14 mouse cellular contexts compared by ENCODE assay signal in the genomic region with DNA sequence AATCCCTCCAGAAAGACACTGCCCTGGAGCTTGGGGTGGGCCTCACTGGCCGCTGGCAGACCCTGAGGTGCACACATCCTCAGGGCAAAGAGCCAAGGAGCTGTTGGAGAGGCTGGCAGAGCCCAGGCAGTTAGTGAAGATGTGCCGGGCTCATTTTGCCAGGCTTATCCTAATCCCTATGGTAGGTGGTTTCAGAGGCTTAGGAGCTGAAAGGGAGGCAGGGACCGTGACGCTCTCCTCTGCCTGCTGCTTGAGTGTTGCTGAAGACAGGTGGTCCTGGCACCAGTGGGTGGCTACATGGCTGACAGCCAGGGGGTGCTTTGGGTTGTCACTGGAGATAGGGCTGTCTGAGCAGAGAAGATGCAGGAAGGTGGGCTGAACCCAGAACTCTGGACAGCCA. TPM values are rescaled to one million over a fixed set of nuclear protein-coding genes. Genes with fewer than 3 reads are reported as not detected.
A peak's percentile ranks its signal among the peaks of the same experiment; 100 is the strongest.
DNase-seq lines count a peak whose midpoint lies in the region; ATAC-seq and TF ChIP-seq lines count a peak whose summit lies in the region.
"Had no signal": no experiment of that assay in that cellular context is flagged by ENCODE, and none has a peak within 500 bp of the region (broad histone marks: within the 10 kb centered on the region; RNA-seq: fewer than 3 reads in every experiment).

No protein-coding gene starts in this region.

- intact Hi-C loops in gastrocnemius, adult 2 months (cut with DNase I) = no loop called here

- H3K4me3 ChIP-seq in layer of hippocampus, adult 2 months = no peak overlapping the region
- no peak overlapping the region for H3K4me3 ChIP-seq in gastrocnemius, adult 2 months
- H3K4me3 ChIP-seq: heart, embryonic 12.5 days had no signal

- peak; percentile 20 to 49 for DNase-seq in cerebellum, postnatal 14 days
- peak; percentile 23 to 27 for DNase-seq in layer of hippocampus, adult 2 months (ENCODE audit: low spot score in 2 of 2)
- no peak for DNase-seq in layer of hippocampus, adult 11-12 months (ENCODE audit: low spot score)
- peak; percentile 30 for DNase-seq in right cerebral cortex, postnatal 4 days
- DNase-seq in right cerebral cortex, postnatal 36 days (ENCODE audit: low spot score in 2 of 2) = no peak
- DNase-seq in retina, postnatal 7 days (ENCODE audit: low read depth, low spot score) = peak; percentile 29
- DNase-seq in gastrocnemius, adult 2 months = no peak
- DNase-seq: cerebellum, adult 2 months; gastrocnemius, postnatal 10 days; heart, postnatal 4 days had no signal

- no peak for TF ChIP-seq CTCF in layer of hippocampus, adult 2 months (conservative IDR thresholded peaks at IDR 0.05)
- no peak for TF ChIP-seq CTCF in gastrocnemius, adult 2 months (IDR thresholded peaks at IDR 0.05)

- no peak for ATAC-seq in cerebellum, adult (ENCODE audit: insufficient number of reproducible peaks, low FRiP score, low TSS enrichment)
- ATAC-seq: Patski had no signal

- peak overlapping the region; percentile 70 for H3K27ac ChIP-seq in layer of hippocampus, adult 2 months
- H3K27ac ChIP-seq in gastrocnemius, adult 2 months = no peak overlapping the region
- H3K27ac ChIP-seq: macrophage had no signal

RNA-seq across cellular contexts. Expression of a gene that starts 37.4 kb away (rescaled TPM):
- total RNA-seq in layer of hippocampus, adult 2 months (2021) = 10 to 100 TPM; 61.4 to 63.9 TPM
- under 1 TPM; 0.23 to 0.56 TPM for total RNA-seq in gastrocnemius, adult 2 months (2021)

Comparison
In these comparisons a context has a peak if more than half of its experiments do, and no peak if none do; other contexts are left out.
1. DNase-seq: peak in cerebellum, postnatal 14 days (2 of 2), layer of hippocampus, adult 2 months (2 of 2), right cerebral cortex, postnatal 4 days (single experiment) and retina, postnatal 7 days (single experiment); none in layer of hippocampus, adult 11-12 months (single experiment), right cerebral cortex, postnatal 36 days (0 of 2) and gastrocnemius, adult 2 months (single experiment).
2. RNA of a gene that starts 37.4 kb away (total RNA-seq): 61.4 to 63.9 TPM in layer of hippocampus, adult 2 months; 0.23 to 0.56 TPM in gastrocnemius, adult 2 months; every median in the first group is over 10 times any median in the second.